Mouse (Mus musculus): ENCODE measurements around the gene Ksr1.

GRCm38 (mm10) chr11:79137245-79137644 is 9.0 kb downstream of the Ksr1 start:
- TF ChIP-seq POLR2A (IDR thresholded peaks at IDR 0.05; ENCODE audit: control insufficient read depth, extremely low read depth, insufficient read depth, low read length, poor library complexity) (no peak), CTCF (IDR thresholded peaks at IDR 0.05; ENCODE audit: borderline replicate concordance, control insufficient read depth, extremely low read depth, insufficient read depth, low read length, poor library complexity) (no peak)
